ENCODE assay signal across 8 mouse cellular contexts in genomic region chr3:137623581-137624362, GRCm38 (mm10). TPM values are rescaled to one million over a fixed set of nuclear protein-coding genes. Genes with fewer than 3 reads are reported as not detected.
DNase-seq lines count a peak whose midpoint lies in the region; ATAC-seq and TF ChIP-seq lines count a peak whose summit lies in the region.

No protein-coding gene starts in this region.

- WGBS in intestine, embryonic 15.5 days = under 1% methylated on average over 47 of the region's 47 CpGs
- WGBS in liver, embryonic 14.5 days (ENCODE audit: insufficient replicate concordance) = under 1% methylated on average over 47 of the region's 47 CpGs

- TF ChIP-seq POLR2A in cortical plate, adult 2 months (IDR thresholded peaks at IDR 0.05; ENCODE audit: extremely low read depth, insufficient read depth, low read length) = no peak

- TF ChIP-seq EP300 in liver, embryonic 14.5 days (IDR thresholded peaks at IDR 0.05; ENCODE audit: low read depth) = no peak

- peaks cover 5% of the 10 kb centered on the region; the same call in 1 of the 2 replicates for H3K27me3 ChIP-seq in intestine, embryonic 15.5 days (replicated peaks)
- H3K27me3 ChIP-seq in liver, embryonic 14.5 days (ENCODE audit: control insufficient read depth, insufficient read depth, low read length) = 0 out of 2 replicates have a peak, but pooled peaks cover 3% of the 10 kb centered on the region

- H3K27ac ChIP-seq in cortical plate, adult 2 months (ENCODE audit: insufficient read depth, low read length) = peak overlapping the region; percentile 82
- H3K27ac ChIP-seq in intestine, embryonic 15.5 days = no peak overlapping the region
- H3K27ac ChIP-seq in liver, embryonic 14.5 days = no peak overlapping the region

- no peaks in the 10 kb centered on the region for H3K9me3 ChIP-seq in intestine, embryonic 15.5 days
- H3K9me3 ChIP-seq in liver, embryonic 14.5 days (ENCODE audit: control insufficient read depth, low read length) = no peaks in the 10 kb centered on the region

- ATAC-seq in intestine, embryonic 15.5 days = peak; percentile 98
- ATAC-seq in liver, embryonic 14.5 days (ENCODE audit: insufficient read depth) = peak; percentile 58

- DNase-seq in right cerebral cortex, adult 18-20 months = peak; percentile 35
- DNase-seq in right cerebral cortex, adult 2 months (ENCODE audit: low spot score in 2 of 2) = no peak
- peak; percentile 49 to 71 for DNase-seq in gastrocnemius, postnatal 4 days (ENCODE audit: low spot score in 2 of 2)
- peak in 1 of 3 experiments; percentile 4 for DNase-seq in liver, embryonic 14.5 days (ENCODE audit: low read depth in 3 of 3, low spot score in 3 of 3)
- peak; percentile 77 for DNase-seq in neural tube, embryonic 10.5 days (ENCODE audit: extremely low spot score, low spot score)
- peak; percentile 25 for DNase-seq in thymus, postnatal 25 days

- peak overlapping the region; percentile 53 for H3K4me3 ChIP-seq in cortical plate, adult 2 months (ENCODE audit: insufficient read depth, low read length)
- peak overlapping the region; percentile 59 for H3K4me3 ChIP-seq in intestine, embryonic 15.5 days (replicated peaks)
- peak overlapping the region; percentile 21 to 44 for H3K4me3 ChIP-seq in liver, embryonic 14.5 days (ENCODE audit: insufficient read depth in 1 of 2, low read depth in 2 of 2, low read length in 2 of 2)

- H3K9ac ChIP-seq in intestine, embryonic 15.5 days = peak overlapping the region; percentile 54
- H3K9ac ChIP-seq in liver, embryonic 14.5 days (replicated peaks) = no peak overlapping the region

- H3K4me1 ChIP-seq in cortical plate, adult 2 months (ENCODE audit: control insufficient read depth, insufficient read depth, low read length) = no peaks in the 10 kb centered on the region
- H3K4me1 ChIP-seq in intestine, embryonic 15.5 days (replicated peaks) = peaks cover 10% of the 10 kb centered on the region; the same call in 1 of the 2 replicates
- H3K4me1 ChIP-seq in liver, embryonic 14.5 days (replicated peaks; ENCODE audit: control insufficient read depth in 2 of 2, insufficient read depth in 2 of 2, low read length in 1 of 2) = no peaks in the 10 kb centered on the region

- TF ChIP-seq CTCF in cortical plate, adult 2 months (IDR thresholded peaks at IDR 0.05; ENCODE audit: extremely low read depth, insufficient read depth, low read length) = no peak
- no peak for TF ChIP-seq CTCF in liver, embryonic 14.5 days (IDR thresholded peaks at IDR 0.05; ENCODE audit: low read depth)

- H3K36me3 ChIP-seq in intestine, embryonic 15.5 days = no peaks in the 10 kb centered on the region
- H3K36me3 ChIP-seq in liver, embryonic 14.5 days (replicated peaks; ENCODE audit: control insufficient read depth, insufficient read depth, low read depth) = no peaks in the 10 kb centered on the region

- H3K4me2 ChIP-seq in intestine, embryonic 15.5 days (replicated peaks) = peak overlapping the region; percentile 99
- H3K4me2 ChIP-seq in liver, embryonic 14.5 days (ENCODE audit: low read depth) = peak overlapping the region; percentile 55

RNA-seq across cellular contexts. Expression of gene Ddit4l, which starts 2.4 kb away (rescaled TPM):
- 37.7 and 45.3 TPM in 2 replicates for polyA plus RNA-seq in cortical plate, adult 2 months (2012; rRNA removed)
- total RNA-seq in gastrocnemius, postnatal 4 days (2021) = 100 to 1,000 TPM; 113 to 117 TPM
- polyA plus RNA-seq in intestine, embryonic 15.5 days (2015; fragmentation: Nextera tagmentation; extraction: Ambion mirVana) = 1.9 and 3.8 TPM in 2 replicates
- 0.10 TPM in 2 replicates for polyA plus RNA-seq in liver, embryonic 14.5 days (2012; rRNA removed)
- polyA plus RNA-seq in liver, embryonic 14.5 days (2014; fragmentation: Nextera tagmentation; extraction: Ambion mirVana) = 0.61 and 0.69 TPM in 2 replicates

RNA-seq across cellular contexts. Expression of gene Gm21962, which starts 47.6 kb away (rescaled TPM):
- 0.17 TPM in 1 of 2 replicates, not detected in the other for polyA plus RNA-seq in cortical plate, adult 2 months (2012; rRNA removed)
- not detected for total RNA-seq in gastrocnemius, postnatal 4 days (2021)
- polyA plus RNA-seq in intestine, embryonic 15.5 days (2015; fragmentation: Nextera tagmentation; extraction: Ambion mirVana) = not detected in 2 replicates
- not detected in 2 replicates for polyA plus RNA-seq in liver, embryonic 14.5 days (2012; rRNA removed)
- not detected in 2 replicates for polyA plus RNA-seq in liver, embryonic 14.5 days (2014; fragmentation: Nextera tagmentation; extraction: Ambion mirVana)

Comparison
In these comparisons a context has a peak if more than half of its experiments do, and no peak if none do; other contexts are left out.
1. DNase-seq: peak in right cerebral cortex, adult 18-20 months (single experiment), gastrocnemius, postnatal 4 days (2 of 2), neural tube, embryonic 10.5 days (single experiment) and thymus, postnatal 25 days (single experiment); none in right cerebral cortex, adult 2 months (0 of 2).
2. Peak in every context shown above with its lines, with median percentiles within 50 percentile points of each other: H3K4me3 ChIP-seq.